Mouse (Mus musculus) thymus, adult 2 months (tissue): Measurements from ENCODE around the gene Efcab12.

ENCODE experiments used
- CTCF ChIP-seq: fragments of 200-500 bp; IDR thresholded peaks from 2 replicates; pipeline ENCODE4 v1.5.1; 2012; ENCODE audit warnings: mild to moderate bottlenecking, control low read depth, low read length, moderate library complexity, borderline replicate concordance; ENCODE audit not compliant: control insufficient read depth, poor library complexity, insufficient read depth; ENCODE audit errors: extremely low read depth
- POLR2A ChIP-seq: fragments of 200-500 bp; IDR thresholded peaks from 2 replicates; pipeline ENCODE4 v1.6.1; 2012; ENCODE audit warnings: mild to moderate bottlenecking, low read length, control low read depth, moderate library complexity; ENCODE audit not compliant: control insufficient read depth, poor library complexity, insufficient read depth; ENCODE audit errors: extremely low read depth

GRCm38 (mm10) chr6:115878694-115879093 is 40.5 kb upstream of the Efcab12 start:
- TF ChIP-seq CTCF (no peak), POLR2A (no peak)
